Mouse (Mus musculus): Measurements from ENCODE around the gene Ap3b2. TPM values are rescaled to one million over a fixed set of nuclear protein-coding genes. Genes with fewer than 3 reads are reported as not detected.

Ap3b2 gene
- total and polyA plus RNA-seq, 3 experiments: 0.16 TPM; not detected in 2

GRCm38 (mm10) chr7:81452971-81453441 lies 40.7 kb downstream of the Ap3b2 start:
- no peak for ATAC-seq (ENCODE audit: extremely low read depth, insufficient number of reproducible peaks, low FRiP score, poor library complexity, severe bottlenecking)
- no peak for TF ChIP-seq GATA2 (IDR thresholded peaks at IDR 0.05; ENCODE audit: borderline replicate concordance, low read depth, low read length)
- no peak for TF ChIP-seq CTCF (IDR thresholded peaks at IDR 0.05; ENCODE audit: low read depth, low read length)
- no peak for TF ChIP-seq TAL1 (conservative IDR thresholded peaks at IDR 0.05; ENCODE audit: low read depth, low read length)
- TF ChIP-seq POLR2AphosphoS5 (IDR thresholded peaks at IDR 0.05; ENCODE audit: insufficient replicate concordance, low read depth, low read length): no peak
- no peak for TF ChIP-seq GATA1 (IDR thresholded peaks at IDR 0.05; ENCODE audit: borderline replicate concordance, low read length)
- no peaks in the 10 kb centered on the region for H3K4me1 ChIP-seq (ENCODE audit: insufficient read depth, low read depth, low read length)
- peaks cover 22% of the 10 kb centered on the region for H3K9me3 ChIP-seq (replicated peaks)
- DNase-seq (ENCODE audit: low spot score): no peak
- H3K27me3 ChIP-seq (ENCODE audit: insufficient read depth, low read length): peaks cover 6% of the 10 kb centered on the region
- no peaks in the 10 kb centered on the region for H3K36me3 ChIP-seq (replicated peaks)
- H3K4me3 ChIP-seq (ENCODE audit: low read depth, low read length): no peak overlapping the region

Other genes with a start within 250 kb of the Ap3b2 start
- 1,073 and 1,187 TPM in 2 replicates for gene Rps17, start 148.7 kb downstream of the Ap3b2 start, total RNA-seq (2014; fragmentation: Nextera tagmentation)
- 3,077 and 3,504 TPM in 2 replicates for gene Rps17, start 148.7 kb downstream of the Ap3b2 start, total RNA-seq (2017)
- gene Rps17, start 148.7 kb downstream of the Ap3b2 start, polyA plus RNA-seq (2012): 210 and 249 TPM in 2 replicates
- not detected in 2 replicates for gene Cpeb1, start 38.5 kb downstream of the Ap3b2 start, total RNA-seq (2014; fragmentation: Nextera tagmentation)
- gene Cpeb1, start 38.5 kb downstream of the Ap3b2 start, total RNA-seq (2017): 0.06 and 0.22 TPM in 2 replicates
- gene Cpeb1, start 38.5 kb downstream of the Ap3b2 start, polyA plus RNA-seq (2012): not detected in 2 replicates
- gene BC048679, start 4.4 kb upstream of the Ap3b2 start, total RNA-seq (2014; fragmentation: Nextera tagmentation): not detected in 2 replicates
- gene BC048679, start 4.4 kb upstream of the Ap3b2 start, total RNA-seq (2017): not detected in 2 replicates
- gene BC048679, start 4.4 kb upstream of the Ap3b2 start, polyA plus RNA-seq (2012): not detected in 2 replicates
- gene Fsd2, start 73.0 kb upstream of the Ap3b2 start, total RNA-seq (2014; fragmentation: Nextera tagmentation): not detected in 2 replicates
- gene Fsd2, start 73.0 kb upstream of the Ap3b2 start, total RNA-seq (2017): 0.05 and 0.06 TPM in 2 replicates
- gene Fsd2, start 73.0 kb upstream of the Ap3b2 start, polyA plus RNA-seq (2012): not detected in 2 replicates
- gene Whamm, start 77.3 kb upstream of the Ap3b2 start, total RNA-seq (2014; fragmentation: Nextera tagmentation): 35.3 and 40.6 TPM in 2 replicates
- gene Whamm, start 77.3 kb upstream of the Ap3b2 start, total RNA-seq (2017): 19.2 and 25.3 TPM in 2 replicates
- gene Whamm, start 77.3 kb upstream of the Ap3b2 start, polyA plus RNA-seq (2012): 22.5 and 23.6 TPM in 2 replicates
- 24.6 and 35.9 TPM in 2 replicates for gene Homer2, start 213.6 kb upstream of the Ap3b2 start, total RNA-seq (2014; fragmentation: Nextera tagmentation)
- gene Homer2, start 213.6 kb upstream of the Ap3b2 start, total RNA-seq (2017): 32.5 and 45.9 TPM in 2 replicates
- 37.3 and 50.6 TPM in 2 replicates for gene Homer2, start 213.6 kb upstream of the Ap3b2 start, polyA plus RNA-seq (2012)